Mouse (Mus musculus): ENCODE data around the gene Gm49383. TPM values are rescaled to one million over a fixed set of nuclear protein-coding genes. Genes with fewer than 3 reads are reported as not detected.

The Gm49383 gene
- polyA plus RNA-seq (2012; rRNA removed), result 5.6 and 6.8 TPM in 2 replicates

GRCm38 (mm10) chr12:69196444-69197377 lies at the start of gene Gm49383:
Gm49383 (minus strand) TSS chr12:69197104.

GRCm38 (mm10) chr12:69240876-69241275 lies 44.0 kb upstream of the Gm49383 start, which contains the start of gene Klhdc1:
Klhdc1 (plus strand) TSS chr12:69241176.

GRCm38 (mm10) chr12:69227776-69228466 lies 31.0 kb upstream of the Gm49383 start, which contains the start of gene Pole2:
Pole2 (minus strand) TSS chr12:69228195.

GRCm38 (mm10) chr12:69204052-69204833 lies 7.3 kb upstream of the Gm49383 start, which contains the start of gene Gm49384:
Gm49384 (minus strand) TSS chr12:69204267.

GRCm38 (mm10) chr12:69198164-69198535 lies 1.2 kb upstream of the Gm49383 start, which contains the start of gene Dnaaf2:
Dnaaf2 (minus strand) TSS chr12:69198429.

GRCm38 (mm10) chr12:69183583-69184308 lies 13.2 kb downstream of the Gm49383 start, which contains the start of the genes Rpl36al and Mgat2:
Rpl36al (minus strand) TSS chr12:69184083.
Mgat2 (plus strand) TSS chr12:69184157.

GRCm38 (mm10) chr12:69168461-69169106 lies 28.3 kb downstream of the Gm49383 start, which contains the start of gene Lrr1:
Lrr1 (plus strand) TSS chr12:69168814.

GRCm38 (mm10) chr12:69158765-69159577 lies 37.9 kb downstream of the Gm49383 start, which contains the start of gene Rps29:
Rps29 (minus strand) TSS chr12:69159186.

Other genes with a start within 250 kb of the Gm49383 start
- gene Rps29, start 37.9 kb downstream of the Gm49383 start, polyA plus RNA-seq (2012; rRNA removed), result 1,832 and 1,852 TPM in 2 replicates
- 7.5 and 9.5 TPM in 2 replicates for gene Lrr1, start 28.3 kb downstream of the Gm49383 start, polyA plus RNA-seq (2012; rRNA removed)
- gene Rpl36al, start 13.0 kb downstream of the Gm49383 start, polyA plus RNA-seq (2012; rRNA removed), result 439 and 444 TPM in 2 replicates
- 19.0 and 20.9 TPM in 2 replicates for gene Mgat2, start 12.9 kb downstream of the Gm49383 start, polyA plus RNA-seq (2012; rRNA removed)
- gene Dnaaf2, start 1.3 kb upstream of the Gm49383 start, polyA plus RNA-seq (2012; rRNA removed), result 4.4 and 5.1 TPM in 2 replicates
- gene Gm49384, start 7.2 kb upstream of the Gm49383 start, polyA plus RNA-seq (2012; rRNA removed), result 9.1 and 10.4 TPM in 2 replicates
- 13.2 and 14.2 TPM in 2 replicates for gene Pole2, start 31.1 kb upstream of the Gm49383 start, polyA plus RNA-seq (2012; rRNA removed)
- 3.2 and 7.1 TPM in 2 replicates for gene Klhdc1, start 44.1 kb upstream of the Gm49383 start, polyA plus RNA-seq (2012; rRNA removed)
- gene Klhdc2, start 99.6 kb upstream of the Gm49383 start, polyA plus RNA-seq (2012; rRNA removed), result 173 and 195 TPM in 2 replicates
- 37.7 and 37.8 TPM in 2 replicates for gene Nemf, start 160.1 kb upstream of the Gm49383 start, polyA plus RNA-seq (2012; rRNA removed)
- 65.7 and 69.5 TPM in 2 replicates for gene Arf6, start 175.0 kb upstream of the Gm49383 start, polyA plus RNA-seq (2012; rRNA removed)
- 0.20 and 0.26 TPM in 2 replicates for gene Gm9887, start 175.4 kb upstream of the Gm49383 start, polyA plus RNA-seq (2012; rRNA removed)

All from central nervous system, embryonic 14 days (tissue).